Mouse (Mus musculus) stomach, embryonic 14.5 days (tissue): ENCODE results near the gene Tmem120a. TPM values are rescaled to one million over a fixed set of nuclear protein-coding genes. Genes with fewer than 3 reads are reported as not detected.

Experiments
- ATAC-seq: fragments of 200-750 bp; cut with Nextera tagmentation; 2 replicates; pipeline ENCODE4 v1.8.0; 2017; ENCODE audit warnings: low read depth, moderate TSS enrichment; ENCODE audit not compliant: insufficient number of reproducible peaks, insufficient read depth, low FRiP score
- H3K27ac ChIP-seq: fragments of 300-500 bp; sonication (generic); 2 replicates; pipeline ENCODE4 v1.5.1; 2014; ENCODE audit warnings: mild to moderate bottlenecking, low read length, moderate library complexity, mixed read lengths
- H3K27me3 ChIP-seq: fragments of 300-500 bp; sonication (generic); 2 replicates; pipeline ENCODE4 v1.6.1; 2014; ENCODE audit warnings: low read length, control low read depth, mixed read lengths; ENCODE audit not compliant: control insufficient read depth, insufficient read depth
- H3K36me3 ChIP-seq: fragments of 300-500 bp; sonication (generic); 2 replicates; pipeline ENCODE4 v1.6.1; 2014; ENCODE audit warnings: mild to moderate bottlenecking, control low read depth, low read length, moderate library complexity, mixed read lengths; ENCODE audit not compliant: control insufficient read depth, insufficient read depth
- H3K4me1 ChIP-seq: fragments of 300-500 bp; sonication (generic); 2 replicates; pipeline ENCODE4 v1.6.1; 2014; ENCODE audit warnings: low read length, control low read depth, mixed read lengths; ENCODE audit not compliant: control insufficient read depth, insufficient read depth
- H3K4me2 ChIP-seq: fragments of 300-500 bp; sonication (generic); replicated peaks from 2 replicates; pipeline ENCODE4 v1.6.1; 2014; ENCODE audit warnings: low read depth, low read length, control low read depth
- H3K4me3 ChIP-seq: fragments of 300-500 bp; sonication (generic); 2 replicates; pipeline ENCODE4 v1.5.1; 2014; ENCODE audit warnings: low read depth, low read length, control low read depth
- H3K9ac ChIP-seq: fragments of 300-500 bp; sonication (generic); replicated peaks from 2 replicates; pipeline ENCODE4 v1.6.1; 2014; ENCODE audit warnings: low read depth, mild to moderate bottlenecking, control low read depth, low read length, moderate library complexity, mixed read lengths
- H3K9me3 ChIP-seq: fragments of 300-500 bp; sonication (generic); 2 replicates; pipeline ENCODE4 v1.6.1; 2016; ENCODE audit warnings: low read depth, low read length, control low read depth; ENCODE audit not compliant: control insufficient read depth
- WGBS: fragments of 180-500 bp; shearing (Covaris S2); extraction: QIAGEN DNeasy Blood & Tissue Kit; methylation state at CpG from one replicate; pipeline ENCODE4 v1.1.7; 2014; 5-methylcytosine and 5-hydroxymethylcytosine counted together
- polyA plus RNA-seq: library from polyadenylated mRNA; unstranded; fragments of >200 nt; fragmentation: Nextera tagmentation; extraction: Ambion mirVana; gene quantifications from 2 replicates; pipeline ENCODE4 v1.2.1, GENCODE M21; 2014

The Tmem120a gene
- polyA plus RNA-seq, 1 experiment from 2014 or later = 45.3 TPM

DNA sequence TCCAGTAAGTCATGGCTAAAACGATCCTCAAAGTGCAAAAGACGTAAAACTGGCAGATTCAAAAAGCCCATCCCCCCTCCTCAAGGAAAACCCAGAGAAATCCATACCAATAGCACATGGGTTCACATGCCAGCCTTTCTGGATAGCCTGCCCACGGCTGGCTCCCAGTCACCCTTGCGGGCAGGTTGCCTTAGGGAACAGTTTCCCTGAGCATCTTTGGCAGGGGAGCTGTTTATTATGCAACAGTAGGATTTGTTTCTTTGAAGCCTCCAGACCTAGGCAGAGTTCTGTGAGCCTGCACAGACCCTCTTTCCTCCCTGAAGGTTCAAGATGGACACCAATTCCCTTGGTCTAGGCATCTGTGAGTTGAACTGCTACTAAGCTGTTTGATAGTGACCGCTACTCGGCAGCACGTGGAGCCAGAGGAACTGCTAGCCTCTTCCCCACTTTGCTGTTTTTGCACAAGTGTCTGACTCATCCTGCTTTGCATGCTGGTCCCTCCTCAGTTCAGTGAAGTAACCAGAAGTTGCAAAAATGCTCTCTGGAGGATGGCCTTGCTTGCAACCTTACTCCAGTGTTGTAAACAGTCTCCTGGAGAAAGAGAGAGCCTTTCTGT lies 33.5 kb downstream of the Tmem120a start:
- H3K27me3 ChIP-seq = no peaks in the 10 kb centered on the region
- H3K9me3 ChIP-seq = no peaks in the 10 kb centered on the region
- peaks cover 9% of the 10 kb centered on the region; the same call in 1 of the 2 replicates for H3K4me1 ChIP-seq
- no peak overlapping the region for H3K4me3 ChIP-seq
- WGBS = 82% methylated on average over 7 of the region's 7 CpGs
- ATAC-seq = no peak
- H3K36me3 ChIP-seq = peaks cover 4% of the 10 kb centered on the region; the same call in 1 of the 2 replicates
- H3K9ac ChIP-seq = no peak overlapping the region
- no peak overlapping the region for H3K27ac ChIP-seq
- H3K4me2 ChIP-seq = no peak overlapping the region

DNA sequence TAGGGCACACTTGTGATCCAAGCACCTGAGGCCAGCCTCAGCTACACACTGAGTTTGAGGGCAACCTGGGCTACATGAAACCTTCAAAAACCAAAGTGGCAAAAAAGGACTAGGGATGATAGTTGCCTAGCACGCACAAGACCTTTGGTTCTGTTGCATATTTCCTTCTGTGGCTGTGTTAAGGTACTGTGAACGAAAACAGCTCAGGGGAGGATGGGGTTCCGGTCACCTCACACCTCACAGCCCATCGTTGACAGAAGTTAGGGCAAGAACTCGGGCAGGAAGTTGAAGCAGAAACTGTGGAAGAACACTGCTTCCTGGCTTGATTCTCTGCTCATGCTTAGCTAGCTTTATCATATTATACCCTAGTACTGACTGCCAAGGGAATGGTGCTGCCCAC lies 34.5 kb downstream of the Tmem120a start:
- Histone ChIP-seq H3K27me3 (no peaks in the 10 kb centered on the region), H3K36me3 (peaks cover 4% of the 10 kb centered on the region; the same call in 1 of the 2 replicates), H3K9ac (no peak overlapping the region), H3K27ac (no peak overlapping the region), H3K4me3 (no peak overlapping the region), H3K9me3 (no peaks in the 10 kb centered on the region), H3K4me2 (no peak overlapping the region), H3K4me1 (peaks cover 9% of the 10 kb centered on the region; the same call in 1 of the 2 replicates)
- no peak for ATAC-seq
- 96% methylated on average over 5 of the region's 5 CpGs for WGBS

GRCm38 (mm10) chr5:135707855-135708254 lies 36.4 kb downstream of the Tmem120a start:
- Histone ChIP-seq H3K9me3 (no peaks in the 10 kb centered on the region), H3K27me3 (no peaks in the 10 kb centered on the region), H3K27ac (no peak overlapping the region), H3K4me3 (no peak overlapping the region), H3K4me2 (no peak overlapping the region), H3K9ac (no peak overlapping the region), H3K36me3 (peaks cover 4% of the 10 kb centered on the region; the same call in 1 of the 2 replicates), H3K4me1 (peaks cover 4% of the 10 kb centered on the region; the same call in 1 of the 2 replicates)
- 56% methylated on average over 1 of the region's 1 CpGs for WGBS
- ATAC-seq = no peak

- Histone ChIP-seq H3K4me1 (no peaks in the 10 kb centered on the region), H3K4me2 (no peak overlapping the region), H3K4me3 (no peak overlapping the region), H3K9ac (no peak overlapping the region), H3K27me3 (no peaks in the 10 kb centered on the region), H3K9me3 (no peaks in the 10 kb centered on the region), H3K36me3 (peaks cover 4% of the 10 kb centered on the region; the same call in 1 of the 2 replicates), H3K27ac (no peak overlapping the region)
- WGBS = 97% methylated on average over 13 of the region's 13 CpGs
- ATAC-seq = no peak
Measured at GRCm38 (mm10) chr5:135707039-135707438, 37.2 kb downstream of the Tmem120a start.

- ATAC-seq = no peak
- Histone ChIP-seq H3K36me3 (peaks cover 6% of the 10 kb centered on the region; the same call in 1 of the 2 replicates), H3K9me3 (no peaks in the 10 kb centered on the region), H3K4me3 (no peak overlapping the region), H3K4me1 (no peaks in the 10 kb centered on the region), H3K9ac (no peak overlapping the region), H3K27ac (no peak overlapping the region), H3K4me2 (no peak overlapping the region), H3K27me3 (no peaks in the 10 kb centered on the region)
- 92% methylated on average over 4 of the region's 4 CpGs for whole genome bisulfite sequencing
Measured at GRCm38 (mm10) chr5:135705383-135705782, 38.9 kb downstream of the Tmem120a start.

DNA sequence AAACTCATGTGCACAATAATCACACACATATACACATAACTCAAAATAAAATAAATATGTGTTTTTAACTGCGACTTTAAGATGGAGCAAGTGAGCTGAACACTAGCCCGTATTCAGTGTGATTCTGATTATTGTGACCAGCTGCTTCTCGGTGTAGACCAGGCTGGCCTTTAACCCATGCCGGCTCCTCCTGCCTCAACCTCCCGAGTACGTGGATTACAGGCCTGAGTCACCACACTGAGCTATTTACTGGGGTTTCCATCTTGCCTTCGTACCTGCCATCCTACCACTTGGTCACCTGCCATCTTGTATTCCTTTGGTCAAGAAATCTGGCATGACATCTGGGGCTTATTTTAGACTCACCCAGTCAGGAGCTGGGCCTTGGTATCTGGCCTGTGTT lies 40.8 kb downstream of the Tmem120a start:
- 93% methylated on average over 7 of the region's 7 CpGs for WGBS
- Histone ChIP-seq H3K36me3 (peaks cover 6% of the 10 kb centered on the region), H3K4me1 (no peaks in the 10 kb centered on the region), H3K4me3 (no peak overlapping the region), H3K4me2 (no peak overlapping the region), H3K27me3 (no peaks in the 10 kb centered on the region), H3K9ac (no peak overlapping the region), H3K27ac (no peak overlapping the region), H3K9me3 (no peaks in the 10 kb centered on the region)
- no peak for ATAC-seq

DNA sequence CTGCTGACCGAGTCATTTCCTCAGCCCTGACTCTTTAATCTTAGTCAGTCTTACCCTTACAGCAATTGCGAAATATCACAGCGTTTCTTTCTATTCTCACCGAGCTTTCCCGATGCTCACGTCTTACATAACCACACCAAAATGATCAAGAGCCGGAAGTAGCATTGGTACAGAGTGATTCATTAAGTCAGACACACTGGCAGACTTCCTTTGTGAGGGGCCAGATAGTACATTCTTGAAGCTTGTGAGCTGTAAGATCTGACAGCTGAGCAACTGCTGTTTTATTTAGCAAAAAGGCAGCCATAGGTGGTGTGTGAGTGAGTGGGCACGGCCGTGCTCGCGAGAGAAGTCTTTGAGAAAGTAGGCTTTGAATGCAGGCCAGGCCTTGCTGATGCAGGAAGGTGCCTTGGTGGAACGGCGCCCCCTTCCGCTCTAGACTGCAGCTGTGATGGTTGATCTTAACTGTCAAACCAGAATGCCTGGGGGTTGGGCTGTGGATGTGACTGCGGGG lies 41.5 kb downstream of the Tmem120a start:
- no peak overlapping the region for H3K9ac ChIP-seq
- no peaks in the 10 kb centered on the region for H3K9me3 ChIP-seq
- H3K36me3 ChIP-seq = peaks cover 3% of the 10 kb centered on the region
- no peak overlapping the region for H3K4me3 ChIP-seq
- no peak overlapping the region for H3K27ac ChIP-seq
- H3K4me1 ChIP-seq = no peaks in the 10 kb centered on the region
- no peak for ATAC-seq
- no peaks in the 10 kb centered on the region for H3K27me3 ChIP-seq
- H3K4me2 ChIP-seq = no peak overlapping the region
- 69% methylated on average over 15 of the region's 15 CpGs for WGBS

GRCm38 (mm10) chr5:135702190-135702589 lies 42.1 kb downstream of the Tmem120a start:
- Histone ChIP-seq H3K9me3 (no peaks in the 10 kb centered on the region), H3K4me2 (no peak overlapping the region), H3K9ac (no peak overlapping the region), H3K4me1 (no peaks in the 10 kb centered on the region), H3K27me3 (no peaks in the 10 kb centered on the region), H3K36me3 (peaks cover 3% of the 10 kb centered on the region), H3K27ac (no peak overlapping the region), H3K4me3 (no peak overlapping the region)
- 89% methylated on average over 6 of the region's 6 CpGs for WGBS
- ATAC-seq = no peak

GRCm38 (mm10) chr5:135701601-135702000 lies 42.6 kb downstream of the Tmem120a start:
- 93% methylated on average over 4 of the region's 4 CpGs for WGBS
- H3K4me2 ChIP-seq = no peak overlapping the region
- ATAC-seq = no peak

More at GRCm38 (mm10) chr5:135701601-135702000, 42.6 kb downstream of the Tmem120a start:
- H3K27ac ChIP-seq = no peak overlapping the region
- no peak overlapping the region for H3K9ac ChIP-seq
- H3K27me3 ChIP-seq = no peaks in the 10 kb centered on the region
- no peak overlapping the region for H3K4me3 ChIP-seq
- peaks cover 3% of the 10 kb centered on the region for H3K36me3 ChIP-seq
- H3K9me3 ChIP-seq = no peaks in the 10 kb centered on the region
- H3K4me1 ChIP-seq = no peaks in the 10 kb centered on the region
